Mouse (Mus musculus) retina, adult 2 months (tissue): ENCODE data around the gene Sf3a2.
A peak's percentile ranks its signal among the peaks of the same experiment; 100 is the strongest.
"Not testable (repeated sequence)": the region's sequence is repeated elsewhere in the genome, so short reads cannot be mapped to it uniquely, and the experiment has no call there.

Experiments used
- DNase-seq: peaks from one replicate; pipeline ENCODE4 v3.0.0-alpha.2; 2012; ENCODE audit warnings: low read depth, low spot score

The Sf3a2 gene

DNA sequence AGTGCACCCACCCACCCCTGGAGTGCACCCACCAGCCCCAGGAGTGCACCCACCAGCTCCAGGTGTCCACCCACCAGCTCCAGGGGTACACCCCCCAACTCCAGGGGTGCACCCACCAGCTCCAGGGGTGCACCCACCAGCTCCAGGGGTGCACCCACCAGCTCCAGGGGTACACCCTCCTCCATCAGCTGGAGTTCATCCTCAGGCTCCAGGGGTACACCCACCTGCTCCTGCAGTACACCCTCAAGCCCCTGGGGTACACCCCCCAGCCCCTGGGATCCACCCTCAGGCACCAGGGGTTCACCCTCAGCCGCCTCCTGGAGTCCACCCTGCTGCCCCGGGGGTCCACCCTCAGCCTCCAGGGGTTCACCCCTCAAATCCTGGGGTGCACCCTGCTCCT is 6.3 kb downstream of the Sf3a2 start:
- no peak for DNase-seq

GRCm38 (mm10) chr10:80804916-80805315 is 6.9 kb downstream of the Sf3a2 start, which contains the start of gene Amh:
Gene Amh, plus strand, starts transcription at chr10:80805243.
- no peak for DNase-seq

DNA sequence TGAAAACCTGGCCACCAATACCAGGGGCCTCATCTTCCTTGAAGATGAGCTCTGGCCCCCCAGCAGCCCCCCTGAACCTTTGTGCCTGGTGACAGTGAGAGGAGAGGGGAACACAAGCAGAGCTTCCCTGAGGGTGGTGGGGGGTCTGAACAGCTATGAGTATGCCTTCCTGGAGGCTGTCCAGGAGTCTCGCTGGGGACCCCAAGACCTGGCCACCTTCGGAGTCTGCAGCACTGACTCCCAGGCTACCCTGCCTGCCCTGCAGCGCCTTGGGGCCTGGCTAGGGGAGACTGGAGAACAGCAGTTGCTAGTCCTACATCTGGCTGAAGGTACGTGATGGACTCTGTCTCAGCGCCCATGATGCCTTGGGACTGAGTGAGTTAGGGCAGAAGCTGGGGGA is 7.3 kb downstream of the Sf3a2 start:
- no peak for DNase-seq

- no peak for DNase-seq
Observed at GRCm38 (mm10) chr10:80805925-80806324, 7.9 kb downstream of the Sf3a2 start.

DNA sequence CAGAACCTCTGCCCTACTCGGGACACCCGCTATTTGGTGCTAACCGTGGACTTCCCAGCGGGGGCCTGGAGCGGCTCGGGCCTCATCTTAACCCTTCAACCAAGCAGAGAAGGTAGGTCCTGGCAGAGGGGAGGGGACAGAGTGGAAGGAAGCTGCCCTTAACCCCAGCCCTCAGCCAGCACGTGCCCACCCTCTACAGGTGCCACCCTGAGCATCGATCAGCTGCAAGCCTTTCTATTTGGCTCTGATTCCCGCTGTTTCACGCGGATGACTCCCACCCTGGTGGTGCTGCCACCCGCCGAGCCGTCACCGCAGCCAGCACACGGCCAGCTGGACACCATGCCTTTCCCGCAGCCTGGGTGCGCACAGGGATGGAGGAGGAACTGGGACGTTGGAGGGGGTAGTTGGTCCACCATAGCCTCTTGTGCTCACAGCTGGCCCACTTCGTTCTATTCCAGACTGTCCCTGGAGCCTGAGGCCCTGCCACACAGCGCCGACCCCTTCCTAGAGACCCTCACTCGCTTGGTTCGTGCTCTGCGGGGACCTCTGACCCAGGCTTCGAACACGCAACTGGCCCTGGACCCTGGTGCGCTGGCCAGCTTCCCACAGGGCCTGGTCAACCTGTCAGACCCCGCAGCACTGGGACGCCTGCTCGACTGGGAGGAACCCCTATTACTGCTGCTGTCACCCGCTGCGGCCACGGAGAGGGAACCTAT is 8.5 kb downstream of the Sf3a2 start:
- no peak for DNase-seq

DNA sequence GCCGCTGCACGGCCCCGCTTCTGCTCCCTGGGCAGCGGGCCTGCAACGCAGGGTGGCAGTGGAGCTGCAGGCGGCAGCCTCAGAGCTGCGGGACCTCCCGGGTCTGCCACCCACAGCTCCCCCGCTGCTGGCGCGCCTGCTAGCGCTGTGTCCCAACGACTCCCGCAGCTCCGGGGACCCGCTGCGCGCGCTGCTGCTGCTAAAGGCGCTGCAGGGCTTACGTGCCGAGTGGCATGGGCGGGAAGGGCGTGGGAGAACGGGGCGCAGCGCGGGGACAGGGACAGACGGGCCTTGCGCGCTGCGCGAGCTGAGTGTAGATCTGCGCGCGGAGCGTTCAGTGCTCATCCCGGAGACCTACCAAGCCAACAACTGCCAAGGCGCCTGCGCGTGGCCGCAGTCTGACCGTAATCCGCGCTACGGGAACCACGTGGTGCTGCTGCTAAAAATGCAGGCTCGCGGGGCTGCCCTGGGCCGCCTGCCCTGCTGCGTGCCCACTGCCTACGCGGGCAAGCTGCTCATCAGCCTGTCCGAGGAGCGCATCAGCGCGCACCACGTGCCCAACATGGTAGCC is 9.1 kb downstream of the Sf3a2 start:
- peak; percentile 80 for DNase-seq

GRCm38 (mm10) chr10:80808099-80808984 is 10.3 kb downstream of the Sf3a2 start:
- peak; percentile 69 for DNase-seq

DNA sequence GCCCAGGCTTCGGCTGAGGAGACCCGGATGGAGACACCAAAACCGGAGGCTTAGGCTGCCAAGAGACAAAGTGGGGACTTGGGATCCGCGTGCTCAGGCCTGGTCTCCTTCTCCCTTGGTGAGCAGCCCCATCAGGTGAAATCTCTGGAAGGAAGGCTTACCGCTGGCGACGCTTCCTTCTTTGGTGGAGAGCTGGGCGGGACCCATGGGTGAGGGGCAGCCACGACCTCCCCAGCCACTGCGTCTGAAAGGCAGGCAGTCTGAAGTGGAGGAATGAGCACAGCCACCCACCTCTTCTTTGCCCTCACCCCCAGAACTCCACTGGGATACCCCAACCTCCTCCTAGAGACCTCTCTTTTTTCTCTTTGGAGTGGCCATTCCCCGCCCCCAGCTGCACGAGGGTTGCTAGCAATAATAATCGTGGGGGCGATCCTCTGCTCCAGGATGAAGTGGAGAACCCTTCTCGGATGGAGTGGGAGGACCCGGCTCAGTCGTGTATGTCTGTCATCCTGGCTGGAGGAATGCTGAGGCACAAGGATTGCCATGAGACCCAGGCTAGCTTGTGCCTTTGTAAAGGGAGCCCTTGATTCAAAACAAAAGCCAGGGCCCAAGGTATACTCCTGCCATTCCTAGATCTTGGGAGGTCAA is 11.1 kb downstream of the Sf3a2 start:
- DNase-seq = no peak

GRCm38 (mm10) chr10:80810084-80810483 is 12.1 kb downstream of the Sf3a2 start:
- no peak for DNase-seq

- DNase-seq = no peak
Observed at GRCm38 (mm10) chr10:80812391-80813041, 14.5 kb downstream of the Sf3a2 start.

- DNase-seq = no peak
Observed at GRCm38 (mm10) chr10:80813366-80813765, 15.4 kb downstream of the Sf3a2 start, which contains the start of gene Jsrp1. Gene Jsrp1, minus strand, starts transcription at chr10:80813498.

GRCm38 (mm10) chr10:80814800-80815199 is 16.8 kb downstream of the Sf3a2 start:
- no peak for DNase-seq

DNA sequence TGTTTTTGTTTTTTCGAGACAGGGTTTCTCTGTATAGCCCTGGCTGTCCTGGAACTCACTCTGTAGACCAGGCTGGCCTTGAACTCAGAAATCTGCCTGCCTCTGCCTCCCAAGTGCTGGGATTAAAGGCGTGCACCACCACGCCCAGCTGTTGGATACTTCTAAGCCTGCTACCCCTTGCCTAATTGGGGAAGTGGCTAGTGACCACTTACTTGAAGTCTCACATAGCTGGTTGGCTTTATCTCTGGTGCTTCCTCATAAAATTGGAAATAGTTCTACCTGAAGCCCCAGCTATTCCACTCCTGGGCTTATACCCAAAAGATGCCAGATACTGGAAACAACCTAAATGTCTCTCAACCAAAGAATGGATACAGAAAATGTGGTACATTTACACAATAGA is 18.3 kb downstream of the Sf3a2 start:
- not testable (repeated sequence) for DNase-seq

GRCm38 (mm10) chr10:80817164-80817563 is 19.2 kb downstream of the Sf3a2 start:
- no peak for DNase-seq

DNA sequence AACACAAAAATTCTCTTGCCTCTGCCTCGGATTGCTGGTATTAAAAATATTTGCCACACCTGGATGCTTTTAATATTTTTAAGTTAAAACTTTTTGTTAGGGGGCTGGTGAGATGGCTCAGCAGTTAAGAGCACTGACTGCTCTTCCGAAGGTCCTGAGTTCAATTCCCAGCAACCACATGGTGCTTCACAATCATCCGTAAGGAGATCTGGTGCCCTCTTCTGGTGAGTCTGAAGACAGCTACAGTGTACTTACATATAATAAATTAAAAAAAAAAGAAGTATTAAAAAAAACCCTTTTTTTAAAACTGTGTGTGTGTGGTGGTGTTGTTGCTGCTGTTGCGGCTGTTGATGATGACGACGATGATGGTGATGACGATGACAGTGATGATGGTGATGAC is 20.0 kb downstream of the Sf3a2 start:
- DNase-seq = not testable (repeated sequence)

DNA sequence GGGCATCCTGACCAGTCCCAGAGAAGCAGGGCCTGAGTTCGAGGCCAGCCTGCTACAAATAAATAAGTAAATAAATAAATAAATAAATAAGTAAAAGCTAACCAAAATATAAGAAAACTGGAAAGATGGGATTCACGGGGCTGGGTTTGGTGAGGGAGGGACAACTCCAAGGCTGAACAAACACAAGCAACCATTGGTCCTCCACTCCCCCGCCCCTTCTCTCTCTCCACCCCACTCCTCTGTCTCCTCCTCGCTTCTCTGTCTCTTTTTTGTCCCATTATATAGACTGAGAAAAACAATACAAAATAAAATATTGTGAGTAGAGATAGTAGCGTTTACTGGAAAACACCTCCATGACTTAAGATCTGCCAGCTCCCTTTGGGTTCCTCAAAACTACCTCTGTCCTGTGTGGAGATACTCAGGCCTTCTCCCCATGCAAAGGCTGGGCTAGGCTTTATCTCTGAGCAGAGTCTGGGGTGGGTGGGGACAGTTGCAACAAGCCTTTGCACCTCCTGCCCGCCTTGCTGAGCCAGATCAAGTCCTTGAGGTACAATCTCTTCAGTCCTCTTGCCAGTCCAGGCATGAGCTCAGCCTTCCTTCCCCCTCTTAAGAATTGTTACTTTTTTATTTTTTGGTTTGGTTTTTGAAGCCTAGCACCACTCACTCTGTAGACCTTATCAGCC is 20.7 kb downstream of the Sf3a2 start:
- no peak for DNase-seq

DNA sequence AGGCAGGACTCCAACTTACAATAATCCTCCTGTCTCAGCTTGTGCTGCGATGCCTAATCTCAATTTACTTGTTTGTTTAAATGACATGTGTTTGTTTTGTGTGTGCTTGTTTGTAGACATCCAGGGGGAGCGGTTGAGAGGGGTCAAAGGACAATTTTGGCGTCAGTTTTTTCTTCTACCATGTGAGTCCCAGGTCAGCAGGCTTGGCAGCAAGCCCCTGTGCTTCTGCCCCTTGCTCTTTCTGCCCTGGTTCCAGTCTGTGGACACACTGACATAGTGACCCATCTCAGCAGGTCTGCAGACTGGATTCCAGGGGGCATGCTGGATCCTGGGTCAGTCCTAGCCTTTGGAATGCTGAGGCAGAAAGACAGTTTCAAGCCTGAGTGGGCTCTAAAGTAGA is 21.4 kb downstream of the Sf3a2 start:
- DNase-seq = no peak

- DNase-seq = no peak
Observed at GRCm38 (mm10) chr10:80821991-80822390, 24.0 kb downstream of the Sf3a2 start.

DNA sequence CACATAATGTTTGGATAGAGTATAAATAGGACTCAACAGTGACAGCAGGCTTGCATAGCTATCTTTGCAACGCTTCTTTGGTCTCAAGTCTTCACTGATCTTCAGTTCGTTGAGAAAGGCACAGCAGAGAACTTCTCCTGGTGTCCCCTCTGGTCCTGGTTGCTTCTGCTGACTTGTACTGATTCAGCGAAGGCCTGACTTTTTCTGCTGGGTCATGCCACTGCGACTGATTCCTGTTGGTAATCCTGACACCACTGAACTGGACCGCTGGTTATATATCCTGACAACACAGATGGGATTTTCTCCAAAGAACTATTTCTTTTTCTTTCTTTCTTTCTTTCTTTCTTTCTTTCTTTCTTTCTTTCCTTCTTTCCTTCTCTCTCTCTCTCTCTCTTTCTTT is 24.5 kb downstream of the Sf3a2 start:
- no peak for DNase-seq

GRCm38 (mm10) chr10:80823316-80823715 is 25.3 kb downstream of the Sf3a2 start:
- DNase-seq = no peak
